21 mouse cellular contexts compared by ENCODE assay signal in the genomic region with DNA sequence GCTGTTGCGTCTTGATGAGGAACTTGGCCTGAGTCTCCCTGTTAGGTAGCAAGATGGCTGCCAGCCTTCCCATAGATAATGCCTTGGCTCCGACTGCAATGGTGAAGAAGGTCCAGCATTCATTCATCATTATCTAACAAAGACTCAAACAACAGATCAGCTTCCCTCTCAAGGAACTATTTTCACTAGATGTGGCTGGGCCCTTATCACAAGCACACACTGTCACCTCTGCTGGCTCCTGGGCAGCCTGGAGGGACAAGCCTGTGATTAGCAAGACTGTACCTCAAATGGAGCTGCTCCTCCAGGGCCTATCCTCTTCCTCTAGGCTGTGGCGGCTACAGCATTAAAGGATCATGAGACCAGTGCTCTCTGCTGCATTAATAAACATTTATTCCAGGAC. TPM values are rescaled to one million over a fixed set of nuclear protein-coding genes. Genes with fewer than 3 reads are reported as not detected.
DNase-seq lines count a peak whose midpoint lies in the region; ATAC-seq and TF ChIP-seq lines count a peak whose summit lies in the region.
"Had no signal": no experiment of that assay in that cellular context is flagged by ENCODE, and none has a peak within 500 bp of the region (broad histone marks: within the 10 kb centered on the region; RNA-seq: fewer than 3 reads in every experiment).

No protein-coding gene starts in this region.

- H3K9ac ChIP-seq in heart, embryonic 13.5 days, result no peak overlapping the region
- no peak overlapping the region; the same call in 1 of the 2 replicates for H3K9ac ChIP-seq in MEL (ENCODE audit: control insufficient read depth, low read depth, low read length, poor library complexity, severe bottlenecking)
- H3K9ac ChIP-seq: embryonic facial prominence, embryonic 15.5 days; limb, embryonic 13.5 days; neural tube, embryonic 15.5 days had no signal

- H3K9me3 ChIP-seq in heart, embryonic 13.5 days, result no peaks in the 10 kb centered on the region
- no peaks in the 10 kb centered on the region for H3K9me3 ChIP-seq in MEL (replicated peaks; ENCODE audit: insufficient read depth, low read length)
- H3K9me3 ChIP-seq in embryonic facial prominence, embryonic 10.5 days, result no peaks in the 10 kb centered on the region
- H3K9me3 ChIP-seq: embryonic facial prominence, embryonic 15.5 days; limb, embryonic 13.5 days; neural tube, embryonic 15.5 days had no signal

- 59% methylated on average over 3 of the region's 3 CpGs for WGBS in heart, embryonic 13.5 days
- WGBS in embryonic facial prominence, embryonic 10.5 days, result 82% methylated on average over 3 of the region's 3 CpGs

- H3K79me2 ChIP-seq in MEL (ENCODE audit: control insufficient read depth, insufficient read depth, low read length, poor library complexity), result no peaks in the 10 kb centered on the region

- intact Hi-C loops in heart, postnatal 14 days (cut with DNase I), result loop anchor here (2.0 to 10.0 kb wide), 7 partner anchors 202 to 817 kb away; partner anchors contain the start of genes Disc1 and Map10
- intact Hi-C loops in left cerebral cortex, postnatal 25 days (cut with DNase I), result loop anchor here (5.0 to 10.0 kb wide), 2 partner anchors 742 to 805 kb away; no protein-coding TSS in a partner anchor

- no peak for TF ChIP-seq CTCF in MEL (IDR thresholded peaks at IDR 0.05 in 2 of 3, conservative IDR thresholded peaks at IDR 0.05 in 1 of 3; ENCODE audit: control insufficient read depth in 1 of 3, insufficient read depth in 1 of 3, low read depth in 2 of 3, low read length in 3 of 3, poor library complexity in 1 of 3, severe bottlenecking in 1 of 3)

- peak overlapping the region; percentile 68; the same call in 1 of the 2 replicates for H3K27ac ChIP-seq in heart, embryonic 13.5 days (replicated peaks)
- peak overlapping the region; percentile 35 for H3K27ac ChIP-seq in MEL (ENCODE audit: control insufficient read depth, low read depth, low read length)
- H3K27ac ChIP-seq in embryonic facial prominence, embryonic 10.5 days (replicated peaks), result peak overlapping the region; percentile 71
- H3K27ac ChIP-seq: embryonic facial prominence, embryonic 15.5 days; limb, embryonic 13.5 days; neural tube, embryonic 15.5 days had no signal

- peaks cover 43% of the 10 kb centered on the region for H3K4me1 ChIP-seq in heart, embryonic 13.5 days
- H3K4me1 ChIP-seq in MEL (ENCODE audit: control insufficient read depth in 1 of 2, insufficient read depth in 2 of 2, low read length in 2 of 2), result peaks cover 0 to 12% of the 10 kb centered on the region in 2 experiments; a peak in 2 of 4 replicates
- peaks cover 36% of the 10 kb centered on the region for H3K4me1 ChIP-seq in embryonic facial prominence, embryonic 10.5 days

- no peaks in the 10 kb centered on the region for H3K36me3 ChIP-seq in heart, embryonic 13.5 days
- H3K36me3 ChIP-seq in MEL (ENCODE audit: control insufficient read depth in 1 of 2, insufficient read depth in 2 of 2, low read length in 2 of 2), result peaks cover 0 to 2% of the 10 kb centered on the region in 2 experiments; a peak in 1 of 4 replicates
- H3K36me3 ChIP-seq in embryonic facial prominence, embryonic 10.5 days (replicated peaks), result no peaks in the 10 kb centered on the region
- H3K36me3 ChIP-seq: embryonic facial prominence, embryonic 15.5 days; G1E; limb, embryonic 13.5 days; neural tube, embryonic 15.5 days had no signal

- no peak for ATAC-seq in heart, embryonic 13.5 days (ENCODE audit: extremely low read depth, insufficient number of reproducible peaks, low FRiP score, low TSS enrichment)
- peak; percentile 77 for ATAC-seq in megakaryocyte progenitor cell, adult 5-6 weeks (replicated peaks; ENCODE audit: poor library complexity)

- no peak for TF ChIP-seq POLR2A in MEL (IDR thresholded peaks at IDR 0.05; ENCODE audit: control insufficient read depth in 1 of 2, insufficient read depth in 1 of 2, low read depth in 1 of 2, low read length in 2 of 2, poor library complexity in 1 of 2)

- peak overlapping the region; percentile 33; the same call in 1 of the 2 replicates for H3K4me2 ChIP-seq in heart, embryonic 13.5 days
- H3K4me2 ChIP-seq: embryonic facial prominence, embryonic 15.5 days; limb, embryonic 13.5 days; neural tube, embryonic 15.5 days had no signal

- TF ChIP-seq RAD21 in MEL (IDR thresholded peaks at IDR 0.05; ENCODE audit: low read depth, low read length), result no peak

- no peak for DNase-seq in heart, postnatal 14 days
- DNase-seq in MEL (ENCODE audit: low read depth, low spot score), result peak; percentile 59
- no peak for DNase-seq in embryonic facial prominence, embryonic 10.5 days (ENCODE audit: low spot score)
- no peak for DNase-seq in layer of hippocampus, postnatal 36 days
- DNase-seq in left cerebral cortex, postnatal 25 days (ENCODE audit: low spot score in 2 of 2), result no peak
- DNase-seq in testis, postnatal 10 days (ENCODE audit: low spot score), result no peak
- DNase-seq: adrenal gland, postnatal 36 days; cerebellum, adult 18-20 months; heart, postnatal 36 days; kidney, adult 18-20 months; kidney, postnatal 4 days; lung, postnatal 14 days; thymus, adult 18-20 months had no signal

- peaks cover 10% of the 10 kb centered on the region for H3K27me3 ChIP-seq in heart, embryonic 13.5 days (replicated peaks)
- no peaks in the 10 kb centered on the region for H3K27me3 ChIP-seq in MEL (ENCODE audit: control insufficient read depth in 1 of 2, insufficient read depth in 2 of 2, low read length in 2 of 2)
- peaks cover 7% of the 10 kb centered on the region; the same call in 1 of the 2 replicates for H3K27me3 ChIP-seq in embryonic facial prominence, embryonic 10.5 days (replicated peaks; ENCODE audit: low read depth, poor library complexity, severe bottlenecking)
- H3K27me3 ChIP-seq: embryonic facial prominence, embryonic 15.5 days had no signal

- TF ChIP-seq EP300 in MEL (IDR thresholded peaks at IDR 0.05; ENCODE audit: low read depth in 1 of 2, low read length in 2 of 2), result peak; percentile 33 to 60; a peak in 3 of 4 replicates

- H3K4me3 ChIP-seq in heart, embryonic 13.5 days, result no peak overlapping the region
- no peak overlapping the region for H3K4me3 ChIP-seq in MEL (ENCODE audit: control insufficient read depth in 1 of 2, insufficient read depth in 1 of 2, low read depth in 2 of 2, low read length in 2 of 2)
- H3K4me3 ChIP-seq in embryonic facial prominence, embryonic 10.5 days, result no peak overlapping the region
- H3K4me3 ChIP-seq: embryonic facial prominence, embryonic 15.5 days; limb, embryonic 13.5 days; neural tube, embryonic 15.5 days had no signal

TF ChIP-seq in MEL, 35 proteins besides CTCF, POLR2A, EP300 and RAD21:
- peak; percentile 57 for TF ChIP-seq TCF12 (IDR thresholded peaks at IDR 0.05; ENCODE audit: low read depth, low read length)
- TF ChIP-seq GATA1 (IDR thresholded peaks at IDR 0.05; ENCODE audit: low read depth, low read length), result peak; percentile 49
- peak; percentile 76 for TF ChIP-seq TAL1 (IDR thresholded peaks at IDR 0.05; ENCODE audit: low read length)
- no peak for TF ChIP-seq MAZ (IDR thresholded peaks at IDR 0.05; ENCODE audit: low read depth, low read length)
- TF ChIP-seq SIN3A (IDR thresholded peaks at IDR 0.05; ENCODE audit: low read length), result no peak
TF ChIP-seq in MEL: peak in this region for 3.

RNA-seq across cellular contexts. Expression of gene Pcnx2, which starts 28.4 kb away (rescaled TPM):
- polyA plus RNA-seq in heart, embryonic 13.5 days (2015; fragmentation: Nextera tagmentation; extraction: Ambion mirVana), result 0.07 and 0.08 TPM in 2 replicates
- under 1 TPM; 0.61 to 0.88 TPM for total RNA-seq in heart, postnatal 14 days (2021)
- total RNA-seq in MEL (2012; rRNA removed), result not detected in 2 replicates
- polyA plus RNA-seq in MEL (2012; ENCODE audit: insufficient read depth in 1 of 2, insufficient read length in 2 of 2, low read depth in 1 of 2, low replicate concordance in 2 of 2, missing spikeins in 1 of 2), result under 1 TPM in 1 of 2 experiments, not detected in 1; 0.04 TPM
- polyA plus RNA-seq in embryonic facial prominence, embryonic 10.5 days (2016; fragmentation: Nextera tagmentation; extraction: Ambion mirVana), result 0.10 and 0.15 TPM in 2 replicates
- not detected in 2 replicates for total RNA-seq in megakaryocyte progenitor cell, adult 5-6 weeks (2015)
- total RNA-seq in megakaryocyte progenitor cell, adult 5-6 weeks (2017), result 0.03 TPM in 1 of 2 replicates, not detected in the other
- total RNA-seq in layer of hippocampus, postnatal 36 days (2021), result 10 to 100 TPM; 60.1 to 64.6 TPM
- 10 to 100 TPM; 81.8 to 86.2 TPM for total RNA-seq in left cerebral cortex, postnatal 25 days (2021)
- total RNA-seq: common myeloid progenitor, adult 5-6 weeks; monocyte, adult 5-6 weeks had no signal
- polyA plus RNA-seq: G1E had no signal

RNA-seq across cellular contexts. Expression of gene Map3k21, which starts 40.5 kb away (rescaled TPM):
- 0.23 and 0.28 TPM in 2 replicates for polyA plus RNA-seq in heart, embryonic 13.5 days (2015; fragmentation: Nextera tagmentation; extraction: Ambion mirVana)
- total RNA-seq in heart, postnatal 14 days (2021), result under 1 TPM; 0.24 to 0.36 TPM
- total RNA-seq in MEL (2012; rRNA removed), result not detected in 2 replicates
- not detected for polyA plus RNA-seq in MEL (2012; ENCODE audit: insufficient read depth in 1 of 2, insufficient read length in 2 of 2, low read depth in 1 of 2, low replicate concordance in 2 of 2, missing spikeins in 1 of 2)
- polyA plus RNA-seq in embryonic facial prominence, embryonic 10.5 days (2016; fragmentation: Nextera tagmentation; extraction: Ambion mirVana), result 0.04 and 0.06 TPM in 2 replicates
- total RNA-seq in megakaryocyte progenitor cell, adult 5-6 weeks (2015), result not detected in 2 replicates
- not detected in 2 replicates for total RNA-seq in megakaryocyte progenitor cell, adult 5-6 weeks (2017)
- 1 to 10 TPM in 1 of 2 experiments, under 1 TPM in 1; 0.91 to 1.3 TPM for total RNA-seq in layer of hippocampus, postnatal 36 days (2021)
- total RNA-seq in left cerebral cortex, postnatal 25 days (2021), result 1 to 10 TPM; 1.7 to 2.6 TPM
- total RNA-seq: common myeloid progenitor, adult 5-6 weeks; monocyte, adult 5-6 weeks had no signal
- polyA plus RNA-seq: G1E had no signal

Comparison
In these comparisons a context has a peak if more than half of its experiments do, and no peak if none do; other contexts are left out.
1. RNA of gene Pcnx2, which starts 28.4 kb away (total RNA-seq): 81.8 to 86.2 TPM in left cerebral cortex, postnatal 25 days and 60.1 to 64.6 TPM in layer of hippocampus, postnatal 36 days; 0.61 to 0.88 TPM in heart, postnatal 14 days, not detected in MEL and 0.03 TPM in megakaryocyte progenitor cell, adult 5-6 weeks; every median in the first group is over 10 times any median in the second.
2. Peak in every context shown above with its lines, with median percentiles within 50 percentile points of each other: H3K27ac ChIP-seq.